Mouse (Mus musculus): Measurements from ENCODE around the gene App. TPM values are rescaled to one million over a fixed set of nuclear protein-coding genes. Genes with fewer than 3 reads are reported as not detected.

Gene App
- total and polyA plus RNA-seq, 2 experiments from 2014 or later = 498 to 526 TPM

- ATAC-seq (peak; percentile 41; the same call in 1 of the 2 replicates), DNase-seq (ENCODE audit: low spot score) (no peak)
- 57% methylated on average over 13 of the region's 13 CpGs for WGBS
- no peak overlapping the region for H3K4me2 ChIP-seq (ENCODE audit: low read depth, low read length)
- H3K4me3 ChIP-seq (ENCODE audit: low read length) = no peak overlapping the region
- H3K27me3 ChIP-seq (ENCODE audit: insufficient read depth, low read length) = no peaks in the 10 kb centered on the region
- peaks cover 9% of the 10 kb centered on the region; the same call in 1 of the 2 replicates for H3K4me1 ChIP-seq (ENCODE audit: insufficient read depth, low read length)
- H3K9me3 ChIP-seq (ENCODE audit: low read length) = no peaks in the 10 kb centered on the region
- H3K27ac ChIP-seq = no peak overlapping the region
- TF ChIP-seq CTCF (IDR thresholded peaks at IDR 0.05; ENCODE audit: low read depth) = no peak
- H3K36me3 ChIP-seq (ENCODE audit: insufficient read depth, low read length) = no peaks in the 10 kb centered on the region
- no peak overlapping the region for H3K9ac ChIP-seq (replicated peaks; ENCODE audit: low read length)
These were observed 70.3 kb downstream of the App start for GRCm38 (mm10) chr16:85103116-85103787.

GRCm38 (mm10) chr16:85101544-85101943 lies 72.0 kb downstream of the App start:
- Histone ChIP-seq H3K4me2 (ENCODE audit: low read depth, low read length) (no peak overlapping the region), H3K4me1 (ENCODE audit: insufficient read depth, low read length) (peaks cover 4% of the 10 kb centered on the region; the same call in 1 of the 2 replicates), H3K27ac (no peak overlapping the region), H3K9ac (replicated peaks; ENCODE audit: low read length) (no peak overlapping the region), H3K27me3 (ENCODE audit: insufficient read depth, low read length) (no peaks in the 10 kb centered on the region), H3K4me3 (ENCODE audit: low read length) (no peak overlapping the region), H3K9me3 (ENCODE audit: low read length) (no peaks in the 10 kb centered on the region), H3K36me3 (ENCODE audit: insufficient read depth, low read length) (no peaks in the 10 kb centered on the region)
- ATAC-seq (no peak), DNase-seq (ENCODE audit: low spot score) (no peak)
- no peak for TF ChIP-seq CTCF (IDR thresholded peaks at IDR 0.05; ENCODE audit: low read depth)
- WGBS = 92% methylated on average over 3 of the region's 3 CpGs

- Histone ChIP-seq H3K4me3 (ENCODE audit: low read length) (no peak overlapping the region), H3K4me1 (ENCODE audit: insufficient read depth, low read length) (no peaks in the 10 kb centered on the region; the same call in 1 of the 2 replicates), H3K27ac (no peak overlapping the region), H3K9ac (replicated peaks; ENCODE audit: low read length) (no peak overlapping the region), H3K4me2 (ENCODE audit: low read depth, low read length) (no peak overlapping the region), H3K27me3 (ENCODE audit: insufficient read depth, low read length) (no peaks in the 10 kb centered on the region), H3K9me3 (ENCODE audit: low read length) (no peaks in the 10 kb centered on the region), H3K36me3 (ENCODE audit: insufficient read depth, low read length) (no peaks in the 10 kb centered on the region)
- TF ChIP-seq CTCF (IDR thresholded peaks at IDR 0.05; ENCODE audit: low read depth) = no peak
- ATAC-seq (no peak), DNase-seq (ENCODE audit: low spot score) (no peak)
- WGBS = 55% methylated on average over 3 of the region's 3 CpGs
These were observed 72.8 kb downstream of the App start for GRCm38 (mm10) chr16:85100806-85101205.

- no peak for TF ChIP-seq CTCF (IDR thresholded peaks at IDR 0.05; ENCODE audit: low read depth)
- Histone ChIP-seq H3K27me3 (ENCODE audit: insufficient read depth, low read length) (no peaks in the 10 kb centered on the region), H3K4me2 (ENCODE audit: low read depth, low read length) (no peak overlapping the region), H3K36me3 (ENCODE audit: insufficient read depth, low read length) (no peaks in the 10 kb centered on the region), H3K9ac (replicated peaks; ENCODE audit: low read length) (no peak overlapping the region), H3K4me1 (ENCODE audit: insufficient read depth, low read length) (no peaks in the 10 kb centered on the region; the same call in 1 of the 2 replicates), H3K4me3 (ENCODE audit: low read length) (no peak overlapping the region), H3K27ac (no peak overlapping the region), H3K9me3 (ENCODE audit: low read length) (no peaks in the 10 kb centered on the region)
- no peak for DNase-seq (ENCODE audit: low spot score)
- WGBS = 52% methylated on average over 7 of the region's 7 CpGs
- no peak for ATAC-seq
These were observed 74.1 kb downstream of the App start for GRCm38 (mm10) chr16:85099487-85099886.

- Histone ChIP-seq H3K9me3 (ENCODE audit: low read length) (no peaks in the 10 kb centered on the region), H3K36me3 (ENCODE audit: insufficient read depth, low read length) (no peaks in the 10 kb centered on the region), H3K27ac (no peak overlapping the region), H3K4me1 (ENCODE audit: insufficient read depth, low read length) (no peaks in the 10 kb centered on the region; the same call in 1 of the 2 replicates), H3K27me3 (ENCODE audit: insufficient read depth, low read length) (no peaks in the 10 kb centered on the region), H3K4me2 (ENCODE audit: low read depth, low read length) (no peak overlapping the region), H3K4me3 (ENCODE audit: low read length) (no peak overlapping the region), H3K9ac (replicated peaks; ENCODE audit: low read length) (no peak overlapping the region)
- TF ChIP-seq CTCF (IDR thresholded peaks at IDR 0.05; ENCODE audit: low read depth) = no peak
- DNase-seq (ENCODE audit: low spot score) = no peak
- ATAC-seq = no peak
- WGBS = 73% methylated on average over 7 of the region's 7 CpGs
These were observed 74.5 kb downstream of the App start for GRCm38 (mm10) chr16:85099044-85099443.

- Histone ChIP-seq H3K27ac (peak overlapping the region; percentile 28; the same call in 1 of the 2 replicates), H3K27me3 (ENCODE audit: insufficient read depth, low read length) (no peaks in the 10 kb centered on the region), H3K36me3 (ENCODE audit: insufficient read depth, low read length) (no peaks in the 10 kb centered on the region), H3K4me1 (ENCODE audit: insufficient read depth, low read length) (peaks cover 17% of the 10 kb centered on the region), H3K9ac (replicated peaks; ENCODE audit: low read length) (no peak overlapping the region), H3K4me3 (ENCODE audit: low read length) (no peak overlapping the region), H3K9me3 (ENCODE audit: low read length) (no peaks in the 10 kb centered on the region), H3K4me2 (ENCODE audit: low read depth, low read length) (no peak overlapping the region)
- peak; percentile 30; the same call in 1 of the 2 replicates for ATAC-seq
- TF ChIP-seq CTCF (IDR thresholded peaks at IDR 0.05; ENCODE audit: low read depth) = no peak
- DNase-seq (ENCODE audit: low spot score) = peak; percentile 48
- WGBS = 47% methylated on average over 6 of the region's 6 CpGs
These were observed 77.2 kb downstream of the App start for GRCm38 (mm10) chr16:85096396-85096795.

- DNase-seq (ENCODE audit: low spot score) (no peak), ATAC-seq (no peak)
- H3K9ac ChIP-seq (replicated peaks; ENCODE audit: low read length) = no peak overlapping the region
- H3K4me2 ChIP-seq (ENCODE audit: low read depth, low read length) = no peak overlapping the region
- H3K4me1 ChIP-seq (ENCODE audit: insufficient read depth, low read length) = peaks cover 17% of the 10 kb centered on the region
- no peaks in the 10 kb centered on the region for H3K36me3 ChIP-seq (ENCODE audit: insufficient read depth, low read length)
- no peak overlapping the region for H3K27ac ChIP-seq
- no peaks in the 10 kb centered on the region for H3K27me3 ChIP-seq (ENCODE audit: insufficient read depth, low read length)
- TF ChIP-seq CTCF (IDR thresholded peaks at IDR 0.05; ENCODE audit: low read depth) = no peak
- no peaks in the 10 kb centered on the region for H3K9me3 ChIP-seq (ENCODE audit: low read length)
- no peak overlapping the region for H3K4me3 ChIP-seq (ENCODE audit: low read length)
- 66% methylated on average over 2 of the region's 2 CpGs for WGBS
These were observed 77.6 kb downstream of the App start for GRCm38 (mm10) chr16:85095923-85096322.
